Mouse (Mus musculus): ENCODE data around the gene Inpp4b.

DNA sequence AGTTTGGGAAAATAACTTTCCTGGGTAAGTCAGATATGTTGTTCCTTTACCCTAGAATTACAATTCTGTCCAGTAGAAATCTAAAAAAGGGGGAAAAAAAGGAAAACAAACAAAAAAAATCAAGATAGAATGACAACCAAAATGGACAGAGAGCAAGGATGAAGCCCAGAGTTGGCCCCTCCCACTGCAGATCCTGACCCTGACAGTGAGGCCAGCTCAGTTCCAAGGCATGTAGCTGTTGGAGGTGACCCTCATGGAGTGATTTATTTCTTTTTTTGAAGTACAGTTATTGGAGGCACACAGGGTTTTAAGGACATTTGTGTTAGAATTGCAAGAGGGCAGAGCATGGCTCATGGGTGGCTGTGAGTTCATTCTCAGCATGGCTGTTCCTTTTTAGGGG, 258.8 kb downstream of the Inpp4b start:
- TF ChIP-seq CTCF (IDR thresholded peaks at IDR 0.05; ENCODE audit: low read depth), result no peak
- no peak for TF ChIP-seq EP300 (optimal IDR thresholded peaks at IDR 0.05)

Data from stomach, postnatal 0 days (tissue).